Mouse (Mus musculus) large intestine, adult 2 months (tissue): ENCODE results near the gene Pde2a. TPM values are rescaled to one million over a fixed set of nuclear protein-coding genes. Genes with fewer than 3 reads are reported as not detected.

Experiments
- DNase-seq: peaks from one replicate; pipeline ENCODE4 v3.0.0-alpha.2; 2012; ENCODE audit warnings: low read depth, low spot score
- WGBS: fragments of 180-500 bp; shearing (Covaris S2); methylation state at CpG from one replicate; pipeline ENCODE4 v1.1.7; 2018; 5-methylcytosine and 5-hydroxymethylcytosine counted together
- polyA plus RNA-seq: library from polyadenylated mRNA; depleted of rRNA; stranded (reverse); fragments of >200 nt; gene quantifications from 2 replicates; pipeline ENCODE4 v1.2.3, GENCODE M21; 2012

Pde2a gene
- polyA plus RNA-seq, 1 experiment: 18.8 TPM

- DNase-seq: peak; percentile 27
- under 1% methylated on average over 66 of the region's 68 CpGs for WGBS
Measured at GRCm38 (mm10) chr7:101450422-101451401, 29.2 kb downstream of the Pde2a start.

GRCm38 (mm10) chr7:101452669-101453068 is 31.2 kb downstream of the Pde2a start:
- no peak for DNase-seq
- 79% methylated on average over 3 of the region's 3 CpGs for WGBS

GRCm38 (mm10) chr7:101453296-101453695 is 31.8 kb downstream of the Pde2a start:
- 64% methylated on average over 3 of the region's 3 CpGs for WGBS
- DNase-seq: no peak

- 19% methylated on average over 8 of the region's 8 CpGs for WGBS
- no peak for DNase-seq
Measured at GRCm38 (mm10) chr7:101453725-101454124, 32.2 kb downstream of the Pde2a start.

- DNase-seq: no peak
- WGBS: 85% methylated on average over 9 of the region's 9 CpGs
Measured at GRCm38 (mm10) chr7:101454479-101454878, 33.0 kb downstream of the Pde2a start.

- 79% methylated on average over 6 of the region's 6 CpGs for WGBS
- no peak for DNase-seq
Measured at GRCm38 (mm10) chr7:101455141-101455540, 33.6 kb downstream of the Pde2a start.

GRCm38 (mm10) chr7:101456318-101456717 is 34.8 kb downstream of the Pde2a start:
- WGBS: 84% methylated on average over 4 of the region's 4 CpGs
- DNase-seq: no peak

GRCm38 (mm10) chr7:101456789-101457188 is 35.3 kb downstream of the Pde2a start:
- no peak for DNase-seq
- WGBS: 85% methylated on average over 5 of the region's 5 CpGs

GRCm38 (mm10) chr7:101457283-101457682 is 35.8 kb downstream of the Pde2a start:
- WGBS: 82% methylated on average over 5 of the region's 5 CpGs
- DNase-seq: no peak

GRCm38 (mm10) chr7:101457801-101458200 is 36.3 kb downstream of the Pde2a start:
- no peak for DNase-seq
- WGBS: 40% methylated on average over 8 of the region's 8 CpGs

- no peak for DNase-seq
- WGBS: 80% methylated on average over 4 of the region's 4 CpGs
Measured at GRCm38 (mm10) chr7:101458278-101458781, 36.8 kb downstream of the Pde2a start.

- 74% methylated on average over 9 of the region's 9 CpGs for WGBS
- DNase-seq: no peak
Measured at GRCm38 (mm10) chr7:101459305-101459813, 37.9 kb downstream of the Pde2a start.

GRCm38 (mm10) chr7:101459923-101460607 is 38.6 kb downstream of the Pde2a start:
- 76% methylated on average over 10 of the region's 10 CpGs for WGBS
- no peak for DNase-seq

GRCm38 (mm10) chr7:101460608-101460957 is 39.1 kb downstream of the Pde2a start:
- 69% methylated on average over 10 of the region's 10 CpGs for WGBS
- no peak for DNase-seq

- WGBS: 89% methylated on average over 11 of the region's 11 CpGs
- no peak for DNase-seq
Measured at GRCm38 (mm10) chr7:101461571-101461970, 40.1 kb downstream of the Pde2a start.

- 76% methylated on average over 14 of the region's 14 CpGs for WGBS
- no peak for DNase-seq
Measured at GRCm38 (mm10) chr7:101462327-101463068, 41.0 kb downstream of the Pde2a start.

- 75% methylated on average over 11 of the region's 11 CpGs for WGBS
- DNase-seq: no peak
Measured at GRCm38 (mm10) chr7:101463665-101464271, 42.3 kb downstream of the Pde2a start.

GRCm38 (mm10) chr7:101464927-101465326 is 43.4 kb downstream of the Pde2a start:
- WGBS: 79% methylated on average over 4 of the region's 4 CpGs

GRCm38 (mm10) chr7:101465392-101465791 is 43.9 kb downstream of the Pde2a start:
- WGBS: 48% methylated on average over 14 of the region's 14 CpGs
- no peak for DNase-seq

More at GRCm38 (mm10) chr7:101464927-101465326, 43.4 kb downstream of the Pde2a start:
- DNase-seq: no peak
